11 mouse cellular contexts compared by ENCODE assay signal in genomic region chr4:87739524-87740128, GRCm38 (mm10).
DNase-seq lines count a peak whose midpoint lies in the region; ATAC-seq lines count a peak whose summit lies in the region.
"Had no signal": no experiment of that assay in that cellular context is flagged by ENCODE, and none has a peak within 500 bp of the region (broad histone marks: within the 10 kb centered on the region; RNA-seq: fewer than 3 reads in every experiment).

No protein-coding gene starts in this region.

- WGBS in neural tube, embryonic 11.5 days, result 51% methylated on average over 7 of the region's 7 CpGs
- WGBS in neural tube, embryonic 15.5 days, result 33% methylated on average over 7 of the region's 7 CpGs

- no peak overlapping the region for H3K4me2 ChIP-seq in neural tube, embryonic 11.5 days (ENCODE audit: low read depth)
- H3K4me2 ChIP-seq in neural tube, embryonic 15.5 days, result no peak overlapping the region
- H3K4me2 ChIP-seq: liver, embryonic 13.5 days had no signal

- no peaks in the 10 kb centered on the region for H3K9me3 ChIP-seq in neural tube, embryonic 11.5 days (ENCODE audit: control insufficient read depth, low read length)
- 0 out of 2 replicates have a peak, but pooled peaks cover 2% of the 10 kb centered on the region for H3K9me3 ChIP-seq in neural tube, embryonic 15.5 days (replicated peaks)
- H3K9me3 ChIP-seq: liver, embryonic 13.5 days had no signal

- no peaks in the 10 kb centered on the region for H3K36me3 ChIP-seq in neural tube, embryonic 11.5 days (ENCODE audit: control insufficient read depth, insufficient read depth, low read length)
- no peaks in the 10 kb centered on the region for H3K36me3 ChIP-seq in neural tube, embryonic 15.5 days
- H3K36me3 ChIP-seq: liver, embryonic 13.5 days had no signal

- H3K4me3 ChIP-seq in neural tube, embryonic 11.5 days (ENCODE audit: low read depth, low read length), result no peak overlapping the region
- no peak overlapping the region for H3K4me3 ChIP-seq in neural tube, embryonic 15.5 days (replicated peaks)
- H3K4me3 ChIP-seq: erythroblast, embryonic 14.5 days; heart, adult 2 months; liver, embryonic 13.5 days had no signal

- no peak for ATAC-seq in neural tube, embryonic 11.5 days (ENCODE audit: insufficient read depth, low FRiP score, low TSS enrichment)
- peak; percentile 92 for ATAC-seq in neural tube, embryonic 15.5 days (ENCODE audit: low FRiP score)

- no peak overlapping the region for H3K9ac ChIP-seq in neural tube, embryonic 11.5 days (ENCODE audit: low read length)
- H3K9ac ChIP-seq in neural tube, embryonic 15.5 days (replicated peaks), result no peak overlapping the region
- H3K9ac ChIP-seq: liver, embryonic 13.5 days had no signal

- no peaks in the 10 kb centered on the region for H3K27me3 ChIP-seq in neural tube, embryonic 11.5 days (ENCODE audit: control insufficient read depth, insufficient read depth, low read length)
- H3K27me3 ChIP-seq in neural tube, embryonic 15.5 days (replicated peaks), result no peaks in the 10 kb centered on the region
- H3K27me3 ChIP-seq: liver, embryonic 13.5 days had no signal

- H3K27ac ChIP-seq in neural tube, embryonic 11.5 days (ENCODE audit: low read depth, low read length), result 0 out of 2 replicates have a peak overlapping the region, but pooled peaks have one; percentile 20
- peak overlapping the region; percentile 73 for H3K27ac ChIP-seq in neural tube, embryonic 15.5 days (replicated peaks)
- H3K27ac ChIP-seq: heart, adult 2 months; liver, embryonic 13.5 days had no signal

- H3K4me1 ChIP-seq in neural tube, embryonic 11.5 days (ENCODE audit: control insufficient read depth, insufficient read depth, low read length), result peaks cover 3% of the 10 kb centered on the region; the same call in 1 of the 2 replicates
- H3K4me1 ChIP-seq in neural tube, embryonic 15.5 days, result peaks cover 15% of the 10 kb centered on the region
- H3K4me1 ChIP-seq: liver, embryonic 13.5 days had no signal

- DNase-seq in embryo, embryonic 11 days, result peak; percentile 32
- no peak for DNase-seq in embryo, embryonic 9.5 days (ENCODE audit: extremely low spot score)
- no peak for DNase-seq in neural tube, embryonic 11.5 days (ENCODE audit: low spot score)
- DNase-seq in neural tube, embryonic 10.5 days (ENCODE audit: extremely low spot score, low spot score), result no peak
- DNase-seq in hindlimb bud, embryonic 11.5 days (ENCODE audit: extremely low spot score, low read depth, low spot score), result peak; percentile 37
- DNase-seq in thymus, postnatal 25 days, result no peak
- DNase-seq in layer of hippocampus, postnatal 36 days, result no peak
- DNase-seq: heart, adult 2 months; liver, embryonic 13.5 days had no signal

Comparison
In these comparisons a context has a peak if more than half of its experiments do, and no peak if none do; other contexts are left out.
1. DNase-seq: peak in embryo, embryonic 11 days (single experiment) and hindlimb bud, embryonic 11.5 days (single experiment); none in embryo, embryonic 9.5 days (single experiment), neural tube, embryonic 11.5 days (single experiment), neural tube, embryonic 10.5 days (single experiment), thymus, postnatal 25 days (single experiment) and layer of hippocampus, postnatal 36 days (0 of 2).